Mouse (Mus musculus) liver, adult 2 months (tissue): ENCODE measurements around the gene Armc3. TPM values are rescaled to one million over a fixed set of nuclear protein-coding genes. Genes with fewer than 3 reads are reported as not detected.

Experiments
- DNase-seq: peaks from one replicate; pipeline ENCODE4 v3.0.0-alpha.2; 2011; ENCODE audit warnings: low read depth, low spot score; ENCODE audit errors: extremely low read depth
- H3K27ac ChIP-seq: fragments of 200-500 bp; replicated peaks from 2 replicates; pipeline ENCODE4 v1.5.1; 2012; ENCODE audit warnings: low read depth, mild to moderate bottlenecking, control low read depth, inconsistent platforms, low read length; ENCODE audit not compliant: insufficient read depth
- H3K27me3 ChIP-seq: fragments of 200-500 bp; 2 replicates; pipeline ENCODE4 v1.6.1; 2012; ENCODE audit warnings: mild to moderate bottlenecking, moderate library complexity, low read length, inconsistent platforms; ENCODE audit not compliant: control insufficient read depth, insufficient read depth
- H3K36me3 ChIP-seq: fragments of 200-500 bp; 2 replicates; pipeline ENCODE4 v1.6.1; 2012; ENCODE audit warnings: low read length, inconsistent platforms; ENCODE audit not compliant: control insufficient read depth, insufficient read depth
- H3K4me1 ChIP-seq: fragments of 200-500 bp; 2 replicates; pipeline ENCODE4 v1.6.1; 2011; ENCODE audit warnings: low read length; ENCODE audit not compliant: control insufficient read depth, insufficient read depth
- H3K4me3 ChIP-seq: fragments of 200-500 bp; 2 replicates; pipeline ENCODE4 v1.5.1; 2011; ENCODE audit warnings: low read depth, mild to moderate bottlenecking, control low read depth, low read length, moderate library complexity; ENCODE audit not compliant: insufficient read depth
- H3K79me2 ChIP-seq: fragments of 200-500 bp; 2 replicates; pipeline ENCODE4 v1.6.1; 2012; ENCODE audit warnings: inconsistent platforms, mild to moderate bottlenecking, low read length, moderate library complexity; ENCODE audit not compliant: control insufficient read depth, insufficient read depth
- H3K9ac ChIP-seq: fragments of 200-500 bp; 2 replicates; pipeline ENCODE4 v1.6.1; 2012; ENCODE audit warnings: low read depth, mild to moderate bottlenecking, control low read depth, inconsistent platforms, low read length
- CTCF ChIP-seq: fragments of 200-500 bp; IDR thresholded peaks from 2 replicates; pipeline ENCODE4 v1.5.1; 2011; ENCODE audit warnings: low read depth, low read length, control low read depth
- POLR2A ChIP-seq: fragments of 200-500 bp; IDR thresholded peaks from 2 replicates; pipeline ENCODE4 v1.6.1; 2011; ENCODE audit warnings: low read length, control low read depth; ENCODE audit not compliant: insufficient read depth; ENCODE audit errors: extremely low read depth
- WGBS: fragments of 180-500 bp; shearing (Covaris S2); methylation state at CpG from one replicate; pipeline ENCODE4 v1.1.7; 2018; 5-methylcytosine and 5-hydroxymethylcytosine counted together
- polyA plus RNA-seq: library from polyadenylated mRNA; depleted of rRNA; stranded (reverse); fragments of >200 nt; gene quantifications from 2 replicates; pipeline ENCODE4 v1.2.3, GENCODE M21; 2012
- total RNA-seq: library from RNA; depleted of rRNA; stranded (reverse); fragments of >200 nt; gene quantifications from 2 replicates; pipeline ENCODE4 v1.2.3, GENCODE M21; 2014

The Armc3 gene
- total and polyA plus RNA-seq, 2 experiments = not detected

GRCm38 (mm10) chr2:19235614-19236013 lies 36.5 kb downstream of the Armc3 start:
- 75% methylated on average over 4 of the region's 4 CpGs for WGBS
- H3K27ac ChIP-seq = no peak overlapping the region
- TF ChIP-seq CTCF = no peak
- H3K4me3 ChIP-seq = no peak overlapping the region
- no peaks in the 10 kb centered on the region for H3K79me2 ChIP-seq
- H3K4me1 ChIP-seq = no peaks in the 10 kb centered on the region
- no peaks in the 10 kb centered on the region for H3K27me3 ChIP-seq
- no peak overlapping the region for H3K9ac ChIP-seq
- no peak for DNase-seq
- no peaks in the 10 kb centered on the region for H3K36me3 ChIP-seq

- DNase-seq = no peak
These were observed 39.7 kb downstream of the Armc3 start for GRCm38 (mm10) chr2:19238771-19239170.

DNA sequence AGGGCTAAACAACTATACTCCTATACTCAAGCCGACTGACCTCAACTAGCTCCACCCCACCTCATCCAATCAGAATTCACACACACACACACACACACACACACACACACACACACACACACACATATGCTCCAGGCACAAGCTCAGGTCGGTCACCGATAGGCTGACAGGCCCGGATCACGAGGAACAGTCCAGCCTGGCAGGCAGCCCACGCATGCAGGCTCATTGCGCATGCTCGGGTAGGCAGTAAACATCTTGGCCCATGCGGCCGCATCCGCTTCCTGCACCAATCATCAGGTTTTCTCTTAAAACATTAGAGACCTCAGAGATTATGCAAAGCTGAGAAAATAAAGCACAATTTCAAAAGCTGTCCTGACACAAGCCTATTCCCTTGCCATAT lies 50.5 kb downstream of the Armc3 start:
- Histone ChIP-seq H3K9ac (no peak overlapping the region), H3K36me3 (no peaks in the 10 kb centered on the region), H3K79me2 (no peaks in the 10 kb centered on the region), H3K27ac (no peak overlapping the region), H3K27me3 (no peaks in the 10 kb centered on the region), H3K4me3 (no peak overlapping the region), H3K4me1 (no peaks in the 10 kb centered on the region)
- WGBS = 85% methylated on average over 11 of the region's 11 CpGs
- TF ChIP-seq POLR2A (no peak), CTCF (no peak)
- no peak for DNase-seq

More at GRCm38 (mm10) chr2:19238771-19239170, 39.7 kb downstream of the Armc3 start:
- H3K79me2 ChIP-seq = no peaks in the 10 kb centered on the region
- TF ChIP-seq CTCF (no peak; the same call in 1 of the 2 replicates), POLR2A (no peak)
- no peak overlapping the region for H3K4me3 ChIP-seq
- H3K36me3 ChIP-seq = no peaks in the 10 kb centered on the region
- H3K4me1 ChIP-seq = no peaks in the 10 kb centered on the region
- WGBS = 64% methylated on average over 2 of the region's 2 CpGs
- H3K27ac ChIP-seq = no peak overlapping the region
- no peaks in the 10 kb centered on the region for H3K27me3 ChIP-seq
- H3K9ac ChIP-seq = no peak overlapping the region

GRCm38 (mm10) chr2:19255037-19255436 lies 55.9 kb downstream of the Armc3 start:
- Histone ChIP-seq H3K4me1 (no peaks in the 10 kb centered on the region), H3K27ac (no peak overlapping the region), H3K36me3 (no peaks in the 10 kb centered on the region), H3K9ac (no peak overlapping the region), H3K79me2 (no peaks in the 10 kb centered on the region), H3K27me3 (no peaks in the 10 kb centered on the region), H3K4me3 (no peak overlapping the region)
- no peak for DNase-seq
- TF ChIP-seq POLR2A = no peak
- no peak for TF ChIP-seq CTCF
- WGBS = 62% methylated on average over 3 of the region's 3 CpGs

DNA sequence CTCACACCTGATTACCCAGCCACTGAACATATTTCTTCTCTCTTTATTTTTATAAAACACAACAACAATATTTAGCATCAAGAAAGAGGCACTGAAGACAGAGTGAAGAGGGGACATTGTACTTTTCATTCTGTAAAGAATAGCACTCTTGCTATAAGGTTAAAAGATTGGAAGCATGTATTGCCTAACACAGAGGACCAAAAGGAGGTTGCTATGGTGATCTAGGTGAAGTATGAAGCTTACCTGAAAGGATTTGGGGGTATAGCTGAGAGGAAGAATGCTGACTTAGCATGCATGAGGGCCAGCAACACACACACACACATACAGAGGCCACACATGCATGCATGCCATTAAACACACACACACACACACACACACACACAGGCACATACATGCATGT lies 58.2 kb downstream of the Armc3 start:
- no peaks in the 10 kb centered on the region for H3K27me3 ChIP-seq
- no peak overlapping the region for H3K4me3 ChIP-seq
- H3K79me2 ChIP-seq = no peaks in the 10 kb centered on the region
- H3K4me1 ChIP-seq = no peaks in the 10 kb centered on the region
- TF ChIP-seq CTCF = no peak
- no peak for DNase-seq
- H3K27ac ChIP-seq = no peak overlapping the region
- no peaks in the 10 kb centered on the region for H3K36me3 ChIP-seq
- no peak overlapping the region for H3K9ac ChIP-seq

GRCm38 (mm10) chr2:19260399-19260798 lies 61.3 kb downstream of the Armc3 start:
- Histone ChIP-seq H3K36me3 (no peaks in the 10 kb centered on the region), H3K79me2 (no peaks in the 10 kb centered on the region), H3K4me1 (no peaks in the 10 kb centered on the region), H3K27me3 (no peaks in the 10 kb centered on the region), H3K9ac (no peak overlapping the region), H3K4me3 (no peak overlapping the region), H3K27ac (no peak overlapping the region)
- TF ChIP-seq POLR2A (no peak), CTCF (no peak)
- DNase-seq = no peak
- 86% methylated on average over 6 of the region's 6 CpGs for WGBS
